Mouse (Mus musculus) central nervous system, embryonic 11.5 days (tissue): Measurements from ENCODE around the gene Gab3. TPM values are rescaled to one million over a fixed set of nuclear protein-coding genes. Genes with fewer than 3 reads are reported as not detected.

Experiments
- polyA plus RNA-seq: library from polyadenylated mRNA; depleted of rRNA; stranded (reverse); fragments of >200 nt; gene quantifications from 2 replicates; pipeline ENCODE4 v1.2.3, GENCODE M21; 2012; rRNA removed

The Gab3 gene
- polyA plus RNA-seq, result 0.38 and 0.76 TPM in 2 replicates

GRCm38 (mm10) chrX:75084774-75085508 lies at the start of gene Gab3:
Gab3 (minus strand) TSS chrX:75085458.

GRCm38 (mm10) chrX:75130467-75131160 lies 45.4 kb upstream of the Gab3 start, which contains the start of gene Mpp1:
Mpp1 (minus strand) TSS chrX:75131016.

DNA sequence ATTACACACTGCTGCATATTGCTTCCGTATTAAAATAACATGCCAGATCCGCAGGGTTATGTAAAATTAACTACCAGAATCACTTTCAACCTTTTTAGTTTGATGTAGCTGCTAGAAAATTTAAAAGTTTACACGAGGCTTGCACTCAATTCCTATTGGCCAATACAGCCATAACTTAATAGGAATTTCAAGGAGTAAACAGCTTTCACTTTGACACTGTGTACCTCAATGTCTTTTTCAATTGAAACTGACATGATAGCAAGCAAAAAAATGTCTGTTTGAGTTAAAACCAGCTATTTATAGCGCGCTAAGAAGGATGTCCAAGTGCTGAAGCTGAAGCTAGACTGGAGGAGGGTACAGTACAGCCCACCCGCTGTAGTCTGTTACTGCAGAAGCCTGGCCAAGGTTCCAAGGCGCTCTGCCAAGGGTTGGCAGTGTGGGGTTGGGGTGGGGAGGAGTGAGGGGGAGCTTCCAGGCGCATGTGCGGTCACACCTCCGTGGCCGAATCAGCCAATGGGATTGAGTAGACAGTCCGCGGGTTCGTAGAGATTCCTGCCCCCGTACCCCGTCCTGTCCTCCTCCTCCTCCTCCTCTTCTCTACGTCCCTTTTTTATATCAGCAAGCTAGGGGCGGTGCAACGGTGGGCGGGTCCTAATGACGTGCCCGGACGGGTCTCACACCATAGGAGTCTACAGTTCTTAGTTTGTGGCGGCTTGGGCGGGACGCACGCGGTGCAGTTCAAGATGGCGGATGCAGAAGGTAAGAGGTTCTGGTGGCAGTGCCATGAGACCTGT lies 10.3 kb upstream of the Gab3 start, which contains the start of gene Dkc1:
Gene Dkc1, plus strand, starts transcription at position 486 of the 794 bp plus-strand sequence.

Other genes starting within 250 kb of the Gab3 start
- not detected in 2 replicates for gene Gm5936, start 248.3 kb downstream of the Gab3 start, polyA plus RNA-seq
- 131 and 132 TPM in 2 replicates for gene Dkc1, start 10.4 kb upstream of the Gab3 start, polyA plus RNA-seq
- 19.3 and 26.6 TPM in 2 replicates for gene Mpp1, start 45.6 kb upstream of the Gab3 start, polyA plus RNA-seq
- not detected in 2 replicates for gene Smim9, start 78.3 kb upstream of the Gab3 start, polyA plus RNA-seq